Mouse (Mus musculus) megakaryocyte, embryonic 14.5 days (primary cell): Measurements from ENCODE around the gene Camp.

Experiments used
- FLI1 ChIP-seq: IDR thresholded peaks from 2 replicates; pipeline ENCODE4 v1.6.1; 2012; ENCODE audit warnings: low read length, inconsistent platforms, mixed read lengths
- GATA1 ChIP-seq: IDR thresholded peaks from 3 replicates; pipeline ENCODE4 v1.6.1; 2012; ENCODE audit warnings: mixed read lengths, low read length, inconsistent platforms, borderline replicate concordance

- no peak for TF ChIP-seq GATA1
- TF ChIP-seq FLI1, result no peak
Observed at GRCm38 (mm10) chr9:109849312-109849758, at the start of gene Camp.
